Mouse (Mus musculus) adrenal gland, postnatal 14 days (tissue): Measurements from ENCODE around the gene Stx7. TPM values are rescaled to one million over a fixed set of nuclear protein-coding genes. Genes with fewer than 3 reads are reported as not detected.

ENCODE experiments used
- DNase-seq: peaks from one replicate; pipeline ENCODE4 v3.0.0; 2021; ENCODE audit warnings: mixed read lengths
- total RNA-seq: library from RNA; stranded (reverse); gene quantifications from 2 replicates; pipeline ENCODE4 v1.2.3, GENCODE M21; 2021

The Stx7 gene
- total RNA-seq, 1 experiment from 2014 or later = 125 TPM

DNA sequence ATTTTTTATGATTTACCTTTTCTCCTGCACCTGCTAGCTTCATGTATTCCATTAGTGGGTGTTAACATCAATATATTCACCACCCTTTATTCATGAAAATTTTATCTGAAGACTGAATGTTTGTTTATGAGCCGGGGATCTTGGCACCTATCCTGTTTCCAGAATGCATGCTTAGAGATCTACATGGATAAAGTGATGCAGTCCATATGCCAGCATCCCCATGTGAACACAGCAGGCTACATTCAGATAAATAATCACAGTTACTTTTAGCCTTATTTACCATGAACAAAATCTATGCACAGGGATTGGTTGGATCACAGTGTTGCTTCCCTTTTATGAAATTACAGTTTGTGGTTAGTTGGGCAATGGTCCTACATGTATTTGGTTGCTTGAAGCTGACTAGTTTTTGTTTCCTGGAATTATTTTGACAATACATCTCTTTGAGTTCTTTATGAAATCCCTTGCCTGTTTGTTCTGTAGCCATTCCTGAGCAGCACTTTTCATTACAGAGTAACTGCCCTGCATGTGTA, 16.5 kb downstream of the Stx7 start:
- DNase-seq = no peak

DNA sequence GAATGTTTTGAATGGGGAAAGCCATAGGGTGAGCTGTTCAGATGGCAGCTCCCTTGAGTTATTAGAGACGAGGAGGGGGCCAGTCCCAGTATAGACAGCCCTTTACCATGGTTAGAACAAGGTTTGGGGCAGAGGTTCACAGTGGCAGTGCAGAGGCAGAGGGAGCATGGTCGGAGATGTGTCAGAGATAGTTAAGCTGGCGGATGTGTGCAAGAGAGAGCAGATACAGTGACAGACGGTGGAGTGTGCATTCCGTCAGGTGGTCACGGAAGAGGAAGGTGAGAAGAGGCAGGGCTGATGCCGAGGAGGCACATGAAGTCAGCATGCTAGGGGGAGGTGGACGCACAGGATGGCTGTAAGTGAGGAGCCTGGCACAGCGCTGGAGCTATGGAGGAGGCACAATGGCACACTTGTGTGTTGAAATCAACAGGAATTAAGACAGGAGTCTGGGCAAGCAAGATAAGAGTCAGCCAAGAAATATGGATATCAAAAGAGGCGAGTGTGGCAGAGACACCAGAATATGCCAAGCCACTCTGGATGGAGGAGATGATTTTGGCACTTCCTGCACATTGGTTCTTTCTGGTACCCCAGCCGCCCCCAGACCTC, 19.0 kb downstream of the Stx7 start:
- DNase-seq = no peak

DNA sequence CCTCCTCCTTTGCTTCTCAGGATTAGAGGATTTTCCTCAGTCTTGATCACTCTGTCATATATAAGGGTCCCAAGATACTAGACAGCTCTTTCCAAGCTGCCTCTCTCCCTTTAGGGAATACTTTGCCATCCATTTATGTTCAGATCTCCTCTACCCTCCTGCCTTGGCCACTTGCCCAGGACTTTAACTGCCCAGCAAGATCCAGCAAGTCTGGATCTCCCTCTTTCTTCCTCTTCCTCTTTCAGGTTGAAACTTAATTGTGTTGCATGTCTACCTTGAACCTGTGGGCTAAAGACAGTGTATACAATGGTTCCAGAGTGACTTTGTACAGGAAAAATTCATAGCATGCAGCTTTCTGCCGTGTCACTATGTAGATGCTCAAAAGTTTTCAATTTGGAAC, 19.8 kb downstream of the Stx7 start:
- no peak for DNase-seq

DNA sequence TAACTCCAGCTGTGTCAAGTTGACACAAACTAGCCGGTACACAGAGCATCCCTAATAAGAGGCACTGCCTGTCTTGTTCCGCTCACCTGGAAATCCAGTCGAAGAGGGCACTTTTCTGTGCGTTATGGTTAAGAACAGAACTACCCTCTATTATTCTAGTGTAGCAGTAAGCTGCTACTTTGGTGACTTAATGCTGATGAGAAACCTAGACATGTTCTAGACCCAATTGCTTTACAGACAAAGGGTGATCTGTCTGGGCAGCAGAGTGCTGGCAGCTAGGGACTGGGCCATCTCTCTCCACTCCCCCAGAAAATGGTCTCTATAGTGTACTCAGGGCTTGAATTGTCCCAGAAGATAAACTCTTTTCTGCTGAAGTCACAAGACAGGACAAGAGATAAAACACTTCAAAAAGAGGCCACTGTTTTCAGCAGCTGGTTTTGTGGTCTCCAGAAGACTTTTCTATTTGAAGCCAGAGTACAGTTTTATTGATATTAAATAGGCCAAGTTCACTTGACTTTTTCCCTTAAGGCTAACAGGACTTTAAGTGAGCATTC, 22.9 kb downstream of the Stx7 start:
- DNase-seq = no peak

DNA sequence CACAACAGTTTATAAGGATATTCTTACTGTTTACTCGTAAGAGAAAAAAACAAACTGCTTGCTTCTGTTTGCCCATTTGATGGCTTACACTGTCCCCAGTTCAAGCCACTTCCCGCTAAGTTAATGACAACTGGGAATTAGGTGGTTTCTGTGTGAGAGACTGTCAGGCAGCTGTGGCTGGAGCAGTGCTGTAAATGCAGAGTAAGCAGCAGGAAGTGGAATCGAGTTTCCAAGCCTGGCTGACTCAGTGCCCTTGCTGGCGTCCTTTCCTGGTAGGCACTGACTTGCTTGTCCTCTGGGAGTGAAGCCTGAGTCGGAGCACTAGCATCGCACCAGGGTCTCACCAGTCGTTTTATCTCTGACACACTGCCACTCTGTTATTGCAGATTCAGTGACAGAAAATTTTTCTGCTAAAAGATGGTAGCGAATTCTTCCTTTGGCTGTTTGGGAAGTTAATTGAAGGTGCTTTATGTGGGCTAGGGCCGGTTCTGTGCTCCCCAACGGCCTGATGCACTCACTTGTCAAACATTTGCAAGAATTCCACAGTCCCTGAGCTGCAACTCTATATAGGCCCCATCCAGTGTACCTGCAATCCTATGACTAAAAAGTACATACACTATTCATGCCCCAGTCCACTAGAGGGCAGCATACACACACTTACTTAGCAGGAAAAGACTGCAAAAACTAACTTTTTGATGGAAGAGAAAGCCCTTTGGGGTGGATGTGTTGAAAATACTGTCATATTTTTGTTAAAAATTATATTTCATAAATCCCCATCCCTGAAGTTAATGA, 24.3 kb downstream of the Stx7 start:
- peak; percentile 61 for DNase-seq

DNA sequence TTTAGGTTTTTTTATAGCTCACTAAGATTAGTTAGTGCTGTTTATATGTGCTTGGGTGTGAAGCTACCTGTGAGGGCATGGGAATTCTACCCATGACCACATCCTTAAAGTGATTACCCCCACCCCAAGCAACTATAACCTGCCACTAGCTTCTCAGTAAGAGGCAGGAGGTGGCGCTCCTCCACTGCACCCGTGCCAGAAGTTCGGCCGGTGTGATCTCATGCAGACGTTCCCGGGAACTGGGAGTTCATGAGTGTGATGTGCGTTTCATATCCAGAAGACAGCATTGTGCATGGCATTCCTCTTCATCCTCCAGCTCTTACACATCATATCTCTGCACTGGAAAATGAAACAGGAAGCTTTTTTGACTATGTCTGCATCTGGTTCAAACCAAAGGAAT, 41.3 kb downstream of the Stx7 start:
- DNase-seq = peak; percentile 19

DNA sequence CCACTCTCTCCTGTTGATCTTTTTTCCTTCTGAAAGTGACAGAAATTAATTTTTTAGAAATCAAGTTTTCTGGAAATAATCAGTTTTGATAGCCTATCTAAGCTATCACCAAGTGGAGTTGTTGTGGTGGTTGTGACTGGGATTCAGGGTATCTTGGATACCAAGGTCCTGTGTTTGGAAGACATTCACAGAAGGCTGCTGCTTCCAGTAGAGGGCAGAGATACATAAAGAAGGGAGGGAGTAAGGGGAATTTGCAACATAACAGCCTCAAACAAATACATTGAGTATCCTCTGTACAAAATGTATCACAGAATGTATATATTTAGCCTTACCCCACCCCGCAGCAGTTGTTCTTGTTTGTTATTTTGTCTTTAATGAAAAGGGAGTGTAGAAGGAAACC, 42.9 kb downstream of the Stx7 start:
- DNase-seq = no peak

DNA sequence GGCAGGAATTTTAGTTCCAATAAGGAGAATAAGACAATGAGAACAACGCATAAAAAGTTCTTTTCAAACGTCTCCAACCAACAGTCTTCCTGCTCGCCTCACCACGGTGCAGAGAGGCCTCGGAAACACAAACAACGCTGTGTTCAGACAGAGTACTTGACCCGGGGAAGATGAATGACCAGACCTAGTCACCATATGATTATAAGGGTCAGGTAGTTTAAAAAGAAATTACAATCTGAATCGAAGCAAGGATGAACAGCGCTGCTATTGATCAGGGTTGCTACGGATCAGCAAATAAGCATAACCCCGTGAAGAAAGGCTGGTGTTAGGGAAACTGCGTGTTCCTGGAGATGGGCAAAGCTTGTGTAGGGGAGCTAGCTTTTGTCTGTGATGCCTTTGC, 50.2 kb downstream of the Stx7 start:
- DNase-seq = no peak

DNA sequence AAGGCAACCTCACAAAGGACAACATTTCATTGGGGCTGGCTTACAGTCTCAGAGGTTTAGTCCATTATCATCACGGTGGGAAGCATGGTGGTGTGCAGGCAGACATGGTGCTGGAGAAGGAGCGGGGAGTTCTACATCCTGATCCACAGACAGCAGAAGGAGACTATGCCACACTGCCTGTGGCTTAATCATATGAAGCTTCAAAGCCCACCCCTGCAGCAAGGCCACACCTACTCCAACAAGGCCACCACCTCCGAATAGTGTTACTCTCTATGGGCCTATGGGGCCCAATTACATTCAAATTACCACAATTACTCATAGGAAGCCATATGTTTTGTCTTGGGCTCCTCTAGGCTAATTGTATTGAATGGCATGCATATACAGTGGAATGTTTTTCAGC, 51.0 kb downstream of the Stx7 start:
- no peak for DNase-seq

DNA sequence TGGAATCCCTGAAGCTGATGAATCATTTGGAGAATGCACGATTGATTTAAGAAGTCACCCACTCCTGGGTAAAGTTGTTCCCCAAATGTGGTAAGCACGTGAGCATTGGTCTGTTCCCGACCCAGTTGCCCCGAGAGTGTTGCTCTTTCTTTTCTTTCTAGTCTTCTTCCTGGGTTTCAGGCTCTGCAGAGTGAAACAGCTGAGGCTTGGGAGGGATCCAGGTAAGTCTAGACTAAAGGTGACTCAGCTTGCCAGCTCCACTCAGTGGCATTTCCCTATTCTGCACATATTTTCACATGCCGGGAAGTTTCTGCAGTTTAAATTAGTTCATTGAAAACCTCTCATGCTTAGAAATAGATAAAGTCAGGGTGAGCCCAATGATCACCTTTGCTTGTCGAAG, 61.0 kb downstream of the Stx7 start:
- no peak for DNase-seq

DNA sequence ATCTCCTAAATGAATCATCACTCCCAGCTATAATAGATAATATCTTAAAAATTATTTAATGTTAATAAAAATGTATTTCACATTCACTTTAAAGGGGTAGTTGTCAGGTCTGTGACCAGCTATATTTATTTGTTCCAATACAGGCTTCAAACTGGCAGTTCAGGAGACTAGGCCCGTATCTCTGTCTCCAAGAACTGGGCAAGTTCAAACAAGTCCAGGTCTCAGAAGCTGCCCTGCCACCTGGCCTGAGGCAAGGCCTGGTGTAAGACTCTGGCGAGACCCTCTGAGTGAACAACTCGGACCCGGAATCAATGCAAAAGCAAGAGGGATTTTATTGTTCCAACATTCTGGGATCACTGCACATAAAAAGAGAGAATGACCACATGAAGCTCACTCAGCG, 64.2 kb downstream of the Stx7 start:
- DNase-seq = no peak

DNA sequence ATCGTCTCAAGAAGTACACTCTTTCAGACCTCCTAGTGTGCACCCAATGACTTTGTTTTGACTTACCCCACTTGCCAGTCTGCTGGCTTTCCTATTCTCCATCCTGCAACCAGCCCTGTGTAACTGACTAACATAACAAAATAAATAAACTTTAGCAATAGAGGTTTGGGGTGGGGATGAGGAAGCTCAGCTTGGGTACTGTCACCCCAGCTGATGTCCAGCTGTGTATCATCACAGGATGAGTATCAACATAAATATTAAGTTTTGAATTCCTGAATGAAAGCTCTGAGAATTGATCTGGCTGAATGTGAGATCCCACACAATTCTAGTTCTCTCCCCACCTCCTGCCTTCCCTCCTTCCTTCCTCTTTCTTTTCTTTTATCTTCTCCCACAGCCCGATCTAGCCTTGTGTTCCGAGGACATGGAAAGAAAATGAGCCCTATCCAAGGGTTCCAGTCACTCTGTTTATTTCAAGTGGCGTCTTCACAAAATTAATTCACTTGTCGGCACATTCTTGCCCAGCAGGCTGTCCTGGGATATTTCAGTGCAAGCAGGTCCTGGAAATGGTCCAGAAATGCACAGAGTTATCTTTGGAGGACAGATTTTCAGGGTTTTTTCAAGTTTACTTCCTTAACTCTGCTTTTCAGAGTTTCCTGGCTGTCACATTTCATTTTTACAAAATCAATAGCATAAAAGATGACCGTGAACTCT, 68.6 kb downstream of the Stx7 start:
- DNase-seq = peak; percentile 12

DNA sequence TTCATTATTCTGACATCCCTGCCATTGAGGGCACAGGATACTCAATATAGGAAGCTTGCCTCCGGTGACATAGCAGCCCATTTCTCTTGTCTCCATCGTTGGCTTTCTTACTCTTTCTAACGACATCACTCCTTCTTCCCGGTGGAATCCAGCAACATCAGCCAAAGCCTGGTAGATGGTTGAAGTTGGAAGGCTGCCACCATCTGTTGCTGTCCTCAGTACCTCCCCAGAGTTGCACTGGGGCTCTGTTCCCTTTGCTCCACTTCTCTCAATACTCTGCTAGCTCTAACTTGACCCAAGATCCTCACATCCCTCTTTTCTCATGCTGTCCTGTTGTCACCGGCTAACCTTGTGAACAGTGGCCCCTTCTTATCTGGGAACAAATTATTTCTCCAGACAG, 71.8 kb downstream of the Stx7 start:
- peak; percentile 11 for DNase-seq

DNA sequence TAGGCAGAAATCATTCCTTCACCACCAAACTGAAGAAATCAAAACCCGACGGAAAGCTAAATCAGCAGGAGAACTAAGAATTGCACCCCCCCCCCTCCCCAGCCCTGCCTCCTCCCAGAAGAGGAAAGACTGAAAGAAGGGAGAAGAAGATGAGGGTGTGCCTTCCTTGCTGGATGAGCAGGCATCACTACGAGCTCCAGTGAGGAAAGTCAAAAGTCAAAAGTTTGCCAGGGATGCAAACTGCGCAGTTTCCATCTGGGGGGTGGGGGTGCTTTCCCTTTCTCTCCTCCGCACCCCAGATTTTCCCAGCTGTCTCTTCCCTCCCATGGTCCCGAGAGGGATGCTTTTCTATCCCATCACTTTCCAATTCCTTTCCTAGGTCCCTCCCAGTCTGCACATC, 73.8 kb downstream of the Stx7 start:
- DNase-seq = no peak

DNA sequence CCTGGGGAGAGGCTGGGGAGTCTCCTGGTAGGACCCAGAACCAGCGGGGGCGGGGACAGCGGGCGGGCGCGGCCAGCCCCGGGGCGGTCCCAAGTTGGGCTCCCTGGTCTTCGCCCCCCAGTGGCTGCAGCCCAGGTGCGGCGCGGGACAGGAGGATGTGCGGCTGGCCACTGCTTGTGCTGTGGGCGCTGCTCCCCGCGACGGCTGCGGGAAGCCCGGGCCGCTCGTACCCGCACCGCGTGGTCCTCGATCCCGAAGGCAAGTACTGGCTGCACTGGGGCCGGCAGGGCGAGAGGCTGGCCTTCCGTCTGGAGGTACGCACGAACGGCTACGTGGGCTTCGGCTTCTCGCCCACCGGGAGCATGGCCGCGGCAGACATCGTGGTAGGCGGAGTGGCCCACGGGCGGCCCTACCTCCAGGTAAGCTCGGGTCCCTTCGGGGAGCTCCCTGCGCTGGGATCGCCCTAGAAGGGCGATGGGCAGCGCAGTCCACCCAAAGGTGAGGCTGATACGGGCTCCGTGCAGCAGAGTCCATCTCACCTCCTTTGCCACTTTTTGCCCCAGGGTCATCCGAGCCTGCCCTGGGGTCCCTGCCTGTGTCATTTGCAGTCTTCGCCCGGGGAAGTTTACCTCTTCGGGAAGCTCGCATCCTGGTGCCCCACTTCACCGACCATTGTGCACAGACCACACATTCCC, 74.5 kb downstream of the Stx7 start, which contains the start of gene Moxd1:
Moxd1 (plus strand) TSS at position 69 of the 695 bp plus-strand sequence.
- DNase-seq = peak; percentile 55

DNA sequence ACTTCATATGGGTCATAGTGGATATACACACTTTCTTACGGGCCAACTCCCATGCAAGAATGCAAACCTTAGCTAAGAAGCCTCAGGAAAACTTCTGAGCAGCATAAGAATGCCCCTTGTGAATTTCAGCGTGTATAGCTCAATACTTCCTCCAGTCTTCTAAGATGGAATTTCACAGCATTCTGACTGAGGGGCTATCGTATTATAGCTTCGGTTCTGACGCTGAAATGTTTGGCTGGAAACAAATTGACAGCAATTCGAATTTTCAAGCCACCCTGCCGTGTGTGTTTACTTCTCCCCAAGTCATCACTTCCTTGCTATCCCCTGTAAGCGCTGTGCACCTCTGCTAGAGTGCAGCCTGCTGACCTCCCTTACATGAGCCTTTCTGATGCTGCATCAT, 75.5 kb downstream of the Stx7 start:
- no peak for DNase-seq

DNA sequence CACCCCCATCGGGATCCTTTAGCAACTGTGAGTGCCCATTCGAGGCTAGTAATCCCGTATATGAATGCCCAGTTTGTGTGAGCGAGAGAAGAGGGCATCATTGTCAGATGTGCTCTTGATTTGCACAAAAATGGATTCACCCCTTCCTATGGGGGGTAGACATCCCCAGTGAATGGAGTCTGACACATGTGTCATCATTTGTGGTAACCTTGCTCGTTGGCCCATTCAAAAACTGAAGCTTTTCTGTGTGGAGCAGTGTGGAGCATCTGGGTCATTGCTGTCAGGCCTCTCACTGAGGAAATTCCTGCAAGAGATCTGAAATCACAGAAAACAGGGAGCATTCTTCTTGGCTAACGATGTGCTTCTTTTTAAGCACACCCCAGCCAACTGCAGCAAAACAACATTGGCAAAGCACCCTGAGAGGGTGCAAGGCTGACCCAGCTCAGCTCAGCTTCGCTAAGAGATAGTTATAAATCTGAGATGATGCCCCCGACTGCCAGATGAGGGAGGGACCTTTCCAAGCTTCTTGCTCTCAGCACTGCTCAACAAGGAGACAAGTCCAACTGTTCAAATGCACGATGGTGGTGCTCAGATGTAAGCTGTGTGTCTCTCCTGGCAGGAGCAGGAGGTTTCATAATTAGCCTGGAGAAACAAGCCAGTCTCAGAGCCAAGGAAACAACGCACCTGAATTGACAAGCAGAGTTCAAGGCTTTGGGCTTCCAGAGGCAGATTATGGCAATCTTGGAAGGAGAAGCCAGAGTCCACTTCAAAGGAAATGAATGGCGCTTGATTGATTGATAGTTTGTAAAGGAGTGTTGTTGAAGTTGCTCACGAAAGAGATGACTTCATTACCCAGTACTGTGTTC, 79.4 kb downstream of the Stx7 start:
- DNase-seq = no peak

DNA sequence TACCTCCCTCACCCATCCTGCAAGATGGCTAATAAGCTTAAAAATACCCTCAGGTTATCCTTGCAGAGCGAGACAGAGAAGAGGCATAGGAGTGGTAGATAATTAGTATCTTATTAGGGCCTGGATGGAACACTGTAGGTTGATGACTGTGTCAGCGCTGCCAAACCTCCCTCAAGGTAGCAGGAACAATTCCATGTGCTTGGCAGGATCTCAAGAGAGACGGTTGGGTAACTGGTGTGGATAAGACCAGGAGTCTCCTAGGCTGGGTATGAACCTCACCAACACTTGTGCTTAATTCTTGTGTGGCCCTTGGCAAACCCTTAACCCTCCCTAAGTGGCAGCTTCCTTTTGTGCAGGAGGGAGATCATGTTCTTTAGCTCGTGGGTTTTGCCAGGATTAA, 83.2 kb downstream of the Stx7 start:
- no peak for DNase-seq

DNA sequence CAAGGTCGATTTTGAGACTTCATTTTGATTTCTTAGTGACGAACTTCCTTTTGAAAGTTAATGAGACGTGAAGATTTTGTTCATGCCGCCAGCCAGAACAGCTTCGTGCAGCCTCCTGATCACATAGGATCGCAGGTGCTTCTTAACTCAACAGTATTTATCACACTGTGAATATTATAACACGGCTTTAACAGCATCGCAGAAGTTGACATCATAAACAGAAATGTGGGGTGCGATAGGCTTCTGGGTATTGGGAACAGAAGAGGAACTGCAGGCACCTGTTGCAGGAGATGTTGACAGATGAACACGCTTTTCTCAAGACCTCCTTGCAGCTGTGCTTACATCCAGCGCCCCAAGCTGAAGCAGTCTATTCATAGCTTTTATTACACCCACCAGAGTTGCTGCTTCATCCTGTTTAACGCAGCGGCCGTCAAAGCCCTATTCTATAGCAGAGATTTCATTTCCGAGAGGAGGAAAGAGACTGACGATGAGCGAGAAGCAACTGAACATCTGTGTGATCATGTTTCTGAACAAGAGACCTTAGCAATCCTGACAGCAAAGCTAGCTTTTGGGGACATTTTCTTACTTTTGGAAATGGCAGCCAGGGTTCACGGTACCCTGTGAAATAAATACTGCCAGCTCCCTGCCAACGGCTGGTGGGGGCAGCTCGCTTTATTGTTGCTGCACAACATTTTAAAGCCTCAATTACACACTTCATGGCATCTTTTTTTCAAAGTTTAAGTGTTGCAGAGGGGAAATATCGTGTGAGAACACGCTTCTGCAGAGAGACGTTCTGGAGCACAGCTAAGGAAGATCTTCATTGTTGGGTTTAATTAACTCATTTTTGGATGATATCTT, 86.6 kb downstream of the Stx7 start:
- DNase-seq = no peak
